Mouse (Mus musculus): Measurements from ENCODE around the gene Idnk.
"Not testable (repeated sequence)": the region's sequence is repeated elsewhere in the genome, so short reads cannot be mapped to it uniquely, and the experiment has no call there.

Gene Idnk

GRCm38 (mm10) chr13:58146603-58147002, 10.8 kb upstream of the Idnk start:
- not testable (repeated sequence) for DNase-seq (ENCODE audit: low spot score in 2 of 2)

GRCm38 (mm10) chr13:58147760-58148159, 9.7 kb upstream of the Idnk start:
- no peak for DNase-seq (ENCODE audit: low spot score in 2 of 2)

GRCm38 (mm10) chr13:58148256-58148831, 9.1 kb upstream of the Idnk start:
- DNase-seq (ENCODE audit: low spot score in 2 of 2), result peak; percentile 58 to 60

- DNase-seq (ENCODE audit: low spot score in 2 of 2), result peak in 1 of 2 experiments; percentile 12
These were observed 8.4 kb upstream of the Idnk start for GRCm38 (mm10) chr13:58149033-58149558.

GRCm38 (mm10) chr13:58149629-58150028, 7.8 kb upstream of the Idnk start:
- DNase-seq (ENCODE audit: low spot score in 2 of 2), result no peak

- DNase-seq (ENCODE audit: low spot score in 2 of 2), result no peak
These were observed 7.0 kb upstream of the Idnk start for GRCm38 (mm10) chr13:58150442-58150841.

- DNase-seq (ENCODE audit: low spot score in 2 of 2), result no peak
These were observed 1.4 kb upstream of the Idnk start for GRCm38 (mm10) chr13:58156031-58156430.

- DNase-seq (ENCODE audit: low spot score in 2 of 2), result peak in 1 of 2 experiments; percentile 23
These were observed 413 bp upstream of the Idnk start for GRCm38 (mm10) chr13:58157036-58157435.

GRCm38 (mm10) chr13:58158099-58158912, 857 bp downstream of the Idnk start:
- peak; percentile 88 to 92 for DNase-seq (ENCODE audit: low spot score in 2 of 2)

- DNase-seq (ENCODE audit: low spot score in 2 of 2), result no peak
These were observed 3.3 kb downstream of the Idnk start for GRCm38 (mm10) chr13:58160761-58161160.

GRCm38 (mm10) chr13:58163343-58163742, 5.9 kb downstream of the Idnk start:
- DNase-seq (ENCODE audit: low spot score in 2 of 2), result no peak

GRCm38 (mm10) chr13:58168119-58168518, 10.7 kb downstream of the Idnk start:
- DNase-seq (ENCODE audit: low spot score in 2 of 2), result no peak

GRCm38 (mm10) chr13:58176105-58176504, 18.7 kb downstream of the Idnk start:
- DNase-seq (ENCODE audit: low spot score in 2 of 2), result no peak

- DNase-seq (ENCODE audit: low spot score in 2 of 2), result peak; percentile 100
These were observed 20.2 kb downstream of the Idnk start for GRCm38 (mm10) chr13:58177511-58178208.

- DNase-seq (ENCODE audit: low spot score in 2 of 2), result no peak
These were observed 24.4 kb downstream of the Idnk start for GRCm38 (mm10) chr13:58181607-58182551.

- DNase-seq (ENCODE audit: low spot score in 2 of 2), result no peak
These were observed 26.7 kb downstream of the Idnk start for GRCm38 (mm10) chr13:58184111-58184510.

GRCm38 (mm10) chr13:58186281-58186680, 28.8 kb downstream of the Idnk start:
- peak; percentile 40 to 48 for DNase-seq (ENCODE audit: low spot score in 2 of 2)

- DNase-seq (ENCODE audit: low spot score in 2 of 2), result no peak
These were observed 30.3 kb downstream of the Idnk start for GRCm38 (mm10) chr13:58187751-58188150.

GRCm38 (mm10) chr13:58188412-58188811, 31.0 kb downstream of the Idnk start:
- peak; percentile 86 to 88 for DNase-seq (ENCODE audit: low spot score in 2 of 2)

GRCm38 (mm10) chr13:58189473-58189872, 32.0 kb downstream of the Idnk start:
- DNase-seq (ENCODE audit: low spot score in 2 of 2), result peak; percentile 51 to 75

GRCm38 (mm10) chr13:58191516-58191915, 34.1 kb downstream of the Idnk start:
- DNase-seq (ENCODE audit: low spot score in 2 of 2), result no peak
